In genomic region chr3:88939749-88940148, GRCm38 (mm10) we compare ENCODE assay signal across 8 mouse cellular contexts. TPM values are rescaled to one million over a fixed set of nuclear protein-coding genes. Genes with fewer than 3 reads are reported as not detected.
DNase-seq lines count a peak whose midpoint lies in the region; ATAC-seq and TF ChIP-seq lines count a peak whose summit lies in the region.
"Had no signal": no experiment of that assay in that cellular context is flagged by ENCODE, and none has a peak within 500 bp of the region (broad histone marks: within the 10 kb centered on the region; RNA-seq: fewer than 3 reads in every experiment).

No protein-coding gene starts in this region.

- 66% methylated on average over 3 of the region's 3 CpGs for WGBS in hindbrain, embryonic 16.5 days

- H3K9me3 ChIP-seq in hindbrain, embryonic 16.5 days (ENCODE audit: control insufficient read depth, low read length): no peaks in the 10 kb centered on the region
- H3K9me3 ChIP-seq: neural tube, embryonic 12.5 days had no signal

- no peak overlapping the region for H3K9ac ChIP-seq in hindbrain, embryonic 16.5 days (ENCODE audit: low read depth, low read length)
- H3K9ac ChIP-seq: neural tube, embryonic 12.5 days had no signal

- TF ChIP-seq CTCF in layer of hippocampus, adult 2 months (conservative IDR thresholded peaks at IDR 0.05): peak; percentile 87

- peak; percentile 42; the same call in 1 of the 2 replicates for ATAC-seq in hindbrain, embryonic 16.5 days

- no peaks in the 10 kb centered on the region for H3K27me3 ChIP-seq in hindbrain, embryonic 16.5 days (replicated peaks; ENCODE audit: control insufficient read depth, insufficient read depth, low read length)
- H3K27me3 ChIP-seq: neural tube, embryonic 12.5 days had no signal

- peaks cover 12% of the 10 kb centered on the region for H3K36me3 ChIP-seq in hindbrain, embryonic 16.5 days (ENCODE audit: control insufficient read depth, insufficient read depth, low read length)

- DNase-seq in layer of hippocampus, adult 2 months (ENCODE audit: low spot score in 2 of 2): peak in 1 of 2 experiments; percentile 26
- no peak for DNase-seq in layer of hippocampus, postnatal 36 days
- DNase-seq in ES-CJ7 (ENCODE audit: low read depth, low spot score) (peak; percentile 86), adipocyte (ENCODE audit: low spot score) (peak; percentile 75)
- no peak for DNase-seq in gastrocnemius, postnatal 25 days
- DNase-seq in frontal cortex, postnatal 25 days (ENCODE audit: low spot score in 2 of 2): no peak

- H3K27ac ChIP-seq in layer of hippocampus, adult 2 months: no peak overlapping the region
- H3K27ac ChIP-seq in hindbrain, embryonic 16.5 days (ENCODE audit: low read depth, low read length): no peak overlapping the region
- H3K27ac ChIP-seq: neural tube, embryonic 12.5 days had no signal

- no peak overlapping the region for H3K4me3 ChIP-seq in layer of hippocampus, adult 2 months
- H3K4me3 ChIP-seq in hindbrain, embryonic 16.5 days (ENCODE audit: low read length): no peak overlapping the region
- H3K4me3 ChIP-seq: neural tube, embryonic 12.5 days had no signal

- H3K4me2 ChIP-seq in hindbrain, embryonic 16.5 days (ENCODE audit: low read length): no peak overlapping the region
- H3K4me2 ChIP-seq: neural tube, embryonic 12.5 days had no signal

- H3K4me1 ChIP-seq in hindbrain, embryonic 16.5 days (ENCODE audit: control insufficient read depth, insufficient read depth, low read depth, low read length): no peaks in the 10 kb centered on the region

RNA-seq across cellular contexts. Expression of gene Ash1l, which starts 10.7 kb away (rescaled TPM):
- total RNA-seq in layer of hippocampus, adult 2 months (2021): 10 to 100 TPM; 88.9 to 94.5 TPM
- total RNA-seq in layer of hippocampus, postnatal 36 days (2021): 10 to 100 TPM; 83.5 to 90.8 TPM
- polyA plus RNA-seq in hindbrain, embryonic 16.5 days (2015; fragmentation: Nextera tagmentation; extraction: Ambion mirVana): 17.4 and 18.2 TPM in 2 replicates
- total RNA-seq in gastrocnemius, postnatal 25 days (2021): 10 to 100 TPM; 22.9 to 23.9 TPM

RNA-seq across cellular contexts. Expression of gene Dap3, which starts 11.2 kb away (rescaled TPM):
- total RNA-seq in layer of hippocampus, adult 2 months (2021): 100 to 1,000 TPM; 107 to 108 TPM
- total RNA-seq in layer of hippocampus, postnatal 36 days (2021): 100 to 1,000 TPM; 112 to 118 TPM
- 127 and 130 TPM in 2 replicates for polyA plus RNA-seq in hindbrain, embryonic 16.5 days (2015; fragmentation: Nextera tagmentation; extraction: Ambion mirVana)
- total RNA-seq in gastrocnemius, postnatal 25 days (2021): 10 to 100 TPM; 65.7 to 75.2 TPM

RNA-seq across cellular contexts. Expression of gene Msto1, which starts 25.9 kb away (rescaled TPM):
- 10 to 100 TPM; 22.5 to 25.0 TPM for total RNA-seq in layer of hippocampus, adult 2 months (2021)
- 10 to 100 TPM; 22.0 to 22.1 TPM for total RNA-seq in layer of hippocampus, postnatal 36 days (2021)
- 53.9 and 55.3 TPM in 2 replicates for polyA plus RNA-seq in hindbrain, embryonic 16.5 days (2015; fragmentation: Nextera tagmentation; extraction: Ambion mirVana)
- total RNA-seq in gastrocnemius, postnatal 25 days (2021): 1 to 10 TPM; 6.6 to 9.8 TPM

Comparison
In these comparisons a context has a peak if more than half of its experiments do, and no peak if none do; other contexts are left out.
1. DNase-seq: peak in ES-CJ7 (single experiment) and adipocyte (single experiment); none in layer of hippocampus, postnatal 36 days (0 of 2), gastrocnemius, postnatal 25 days (single experiment) and frontal cortex, postnatal 25 days (0 of 2).